Mouse (Mus musculus): ENCODE measurements at regions not wholly inside any gene's neighbourhood (a gene's known extent, or its start where the extent isn't known, plus 50 kb on each side); places are given as distances from the start of the nearest gene placed in this dataset.

GRCm38 (mm10) chr17:50366181-50366580, 72.7 kb upstream of the Dazl start:
- TF ChIP-seq POLR2A (IDR thresholded peaks at IDR 0.05; ENCODE audit: borderline replicate concordance, extremely low read depth, insufficient read depth, insufficient read length, poor library complexity, severe bottlenecking) (no peak), CTCF (IDR thresholded peaks at IDR 0.05; ENCODE audit: borderline replicate concordance, extremely low read depth, insufficient read depth, insufficient read length) (no peak)

Measured in brain, embryonic 14.5 days (tissue).